Mouse (Mus musculus): ENCODE data around the gene D430041D05Rik.
A peak's percentile ranks its signal among the peaks of the same experiment; 100 is the strongest.

D430041D05Rik gene

GRCm38 (mm10) chr2:104351415-104352203 is 59.2 kb downstream of the D430041D05Rik start:
- no peak for DNase-seq (ENCODE audit: low read depth)

- no peak for DNase-seq (ENCODE audit: low read depth)
These were observed 73.2 kb downstream of the D430041D05Rik start for GRCm38 (mm10) chr2:104337619-104338018.

- no peak for DNase-seq (ENCODE audit: low read depth)
These were observed 75.0 kb downstream of the D430041D05Rik start for GRCm38 (mm10) chr2:104335824-104336223.

DNA sequence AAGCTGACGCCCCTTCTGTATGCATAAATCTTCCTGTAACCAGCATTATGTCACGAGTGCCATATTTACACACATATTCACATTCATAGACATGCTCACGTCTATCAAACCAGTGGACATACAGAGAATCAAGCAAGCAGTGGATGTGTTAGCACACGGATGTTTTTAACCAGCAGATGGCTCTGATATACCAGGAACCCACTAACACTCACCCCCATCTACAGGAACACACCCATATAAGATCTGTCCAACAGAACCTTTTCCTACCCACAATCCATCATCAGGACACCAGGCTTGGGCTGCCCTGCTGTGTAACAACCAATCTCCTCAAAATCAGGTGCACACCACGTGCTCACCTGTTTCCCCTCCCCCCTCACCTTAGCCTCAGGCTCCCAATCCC is 76.9 kb downstream of the D430041D05Rik start:
- no peak for DNase-seq (ENCODE audit: low read depth)

GRCm38 (mm10) chr2:104332707-104333106 is 78.1 kb downstream of the D430041D05Rik start:
- DNase-seq (ENCODE audit: low read depth) = no peak

- DNase-seq (ENCODE audit: low read depth) = no peak
These were observed 79.6 kb downstream of the D430041D05Rik start for GRCm38 (mm10) chr2:104331261-104331660.

DNA sequence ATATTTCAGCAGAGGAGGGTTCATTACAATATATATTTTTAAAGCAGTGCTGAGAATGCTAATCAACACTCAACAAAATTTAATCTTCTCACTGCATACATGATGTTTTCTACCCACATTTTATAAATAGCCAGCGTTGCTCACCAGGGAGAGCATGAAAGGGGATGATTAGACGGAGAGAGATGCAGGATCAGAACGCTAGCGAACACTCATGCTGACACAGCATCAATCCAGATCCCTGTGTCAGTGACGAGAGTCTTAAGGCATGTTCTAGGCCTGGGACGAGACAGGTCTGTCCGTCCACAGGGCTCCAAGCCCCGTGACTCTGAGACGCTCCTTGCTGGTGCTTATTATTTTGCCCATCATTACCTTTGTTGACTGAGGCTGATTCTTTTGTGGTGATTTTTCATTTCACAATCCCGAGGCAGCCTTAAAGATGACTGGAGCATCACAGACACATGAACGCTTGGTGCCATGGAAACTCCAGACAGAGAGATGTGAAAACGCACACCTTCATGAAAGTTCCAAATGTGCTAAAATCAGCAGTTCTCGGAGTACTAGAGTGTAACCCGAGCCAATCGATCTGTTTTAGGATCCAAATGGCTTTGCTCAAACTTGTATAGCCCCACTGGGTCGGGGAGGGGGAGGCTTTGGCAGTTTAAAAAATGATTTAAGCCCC is 83.6 kb downstream of the D430041D05Rik start:
- DNase-seq (ENCODE audit: low read depth) = no peak

- DNase-seq (ENCODE audit: low read depth) = no peak
These were observed 87.0 kb downstream of the D430041D05Rik start for GRCm38 (mm10) chr2:104323773-104324172.

DNA sequence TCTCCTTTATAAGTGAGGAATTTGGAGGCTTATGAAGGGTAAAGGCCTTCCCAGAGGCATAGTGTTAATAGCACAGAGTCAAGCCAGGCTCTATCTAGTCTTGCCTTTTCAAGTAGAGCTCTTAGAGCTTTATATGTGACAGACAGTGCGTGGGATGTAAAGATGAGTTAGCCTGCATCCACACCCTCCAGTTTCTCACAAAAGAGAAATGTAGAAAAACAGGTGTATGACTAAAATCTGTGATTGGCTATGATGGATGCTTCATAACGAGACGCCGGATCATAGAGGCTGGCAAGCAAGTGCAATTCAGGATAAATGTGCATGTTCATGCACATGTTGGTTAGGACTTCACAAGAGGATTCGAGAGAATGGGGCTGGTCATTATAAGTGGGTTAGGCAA is 87.5 kb downstream of the D430041D05Rik start:
- DNase-seq (ENCODE audit: low read depth) = no peak

- no peak for DNase-seq (ENCODE audit: low read depth)
These were observed 90.7 kb downstream of the D430041D05Rik start for GRCm38 (mm10) chr2:104320061-104320624.

- DNase-seq (ENCODE audit: low read depth) = no peak
These were observed 91.4 kb downstream of the D430041D05Rik start for GRCm38 (mm10) chr2:104319443-104319842.

DNA sequence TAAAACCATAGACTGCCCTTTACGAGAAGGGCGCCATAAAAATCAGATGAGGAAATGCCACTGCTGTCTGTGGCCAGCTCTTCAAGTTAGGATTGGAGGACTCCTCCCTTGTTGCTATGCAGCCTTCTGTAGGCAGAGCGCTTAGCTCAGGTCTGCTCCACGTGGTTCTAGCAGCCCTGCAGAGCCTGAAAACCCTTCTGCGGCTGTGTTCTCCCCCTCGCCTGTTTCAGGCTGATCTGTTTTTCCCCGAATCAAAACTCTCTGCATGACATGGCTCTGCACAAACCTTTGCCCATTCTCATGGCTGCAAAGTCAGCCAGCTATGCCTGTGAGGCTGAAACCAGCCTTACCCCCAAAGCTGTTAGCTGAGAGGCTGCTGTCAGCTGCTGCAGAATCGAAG is 91.9 kb downstream of the D430041D05Rik start:
- no peak for DNase-seq (ENCODE audit: low read depth)

- no peak for DNase-seq (ENCODE audit: low read depth)
These were observed 92.6 kb downstream of the D430041D05Rik start for GRCm38 (mm10) chr2:104318259-104318658.

DNA sequence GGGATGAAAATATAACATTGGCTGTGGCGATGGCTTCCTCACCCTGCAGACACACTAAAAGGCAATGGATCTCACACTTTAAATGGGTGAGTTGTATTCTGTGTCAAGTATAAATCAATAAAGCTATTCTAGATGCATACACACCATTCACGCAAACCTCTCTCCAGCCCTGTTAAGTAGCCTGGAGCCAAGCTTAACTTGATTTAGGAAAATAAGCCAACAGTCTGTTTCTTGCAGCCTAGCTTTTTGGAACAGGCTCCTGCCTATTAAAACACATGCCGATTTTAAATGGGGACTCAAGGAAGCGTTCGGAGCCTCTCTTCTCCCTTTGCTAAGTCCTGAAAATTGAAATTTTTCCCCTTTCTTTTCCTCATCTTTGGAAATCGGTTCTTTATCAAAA is 93.2 kb downstream of the D430041D05Rik start:
- no peak for DNase-seq (ENCODE audit: low read depth)

- DNase-seq (ENCODE audit: low read depth) = no peak
These were observed 94.3 kb downstream of the D430041D05Rik start for GRCm38 (mm10) chr2:104316483-104316882.

DNA sequence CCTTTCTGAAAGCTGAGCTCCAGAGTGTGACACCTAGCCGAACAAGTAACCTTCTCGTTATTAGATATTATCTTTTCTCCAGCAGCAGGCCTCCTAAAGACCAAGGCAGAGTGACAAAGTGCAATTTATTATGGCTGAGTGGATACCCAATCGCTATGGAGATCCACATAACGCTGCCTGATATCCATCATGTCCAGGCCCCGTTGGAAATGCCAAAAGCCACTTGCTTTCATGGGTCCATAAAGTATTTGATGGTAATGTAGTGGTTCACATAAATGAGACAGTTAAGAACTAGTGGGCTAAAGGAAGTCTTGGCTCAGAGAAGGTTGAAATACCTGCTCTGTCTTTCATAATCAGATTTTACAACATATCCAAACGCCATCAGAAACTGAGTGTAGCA is 97.6 kb downstream of the D430041D05Rik start:
- no peak for DNase-seq (ENCODE audit: low read depth)

GRCm38 (mm10) chr2:104307102-104307501 is 103.7 kb downstream of the D430041D05Rik start:
- DNase-seq (ENCODE audit: low read depth) = no peak

DNA sequence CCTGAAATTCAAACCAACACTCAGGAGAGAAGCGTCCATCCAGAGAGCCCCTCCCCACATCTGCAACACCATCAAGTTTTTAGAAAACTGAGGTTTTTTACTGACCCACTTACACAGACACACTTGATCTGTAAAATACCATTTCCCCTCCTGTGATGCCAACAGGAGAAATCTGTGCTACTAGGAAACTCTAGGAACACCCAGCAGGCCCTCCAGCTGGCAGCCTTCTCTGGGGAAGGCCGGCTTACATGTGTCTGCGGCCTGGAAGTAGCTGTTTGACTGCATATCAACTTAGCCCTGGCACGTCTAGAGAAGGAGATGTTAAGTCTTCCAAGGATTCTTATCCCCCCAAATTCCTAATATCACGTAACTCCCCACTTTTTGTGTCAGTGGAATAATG is 105.1 kb downstream of the D430041D05Rik start:
- no peak for DNase-seq (ENCODE audit: low read depth)

GRCm38 (mm10) chr2:104299912-104300311 is 110.9 kb downstream of the D430041D05Rik start:
- no peak for DNase-seq (ENCODE audit: low read depth)

DNA sequence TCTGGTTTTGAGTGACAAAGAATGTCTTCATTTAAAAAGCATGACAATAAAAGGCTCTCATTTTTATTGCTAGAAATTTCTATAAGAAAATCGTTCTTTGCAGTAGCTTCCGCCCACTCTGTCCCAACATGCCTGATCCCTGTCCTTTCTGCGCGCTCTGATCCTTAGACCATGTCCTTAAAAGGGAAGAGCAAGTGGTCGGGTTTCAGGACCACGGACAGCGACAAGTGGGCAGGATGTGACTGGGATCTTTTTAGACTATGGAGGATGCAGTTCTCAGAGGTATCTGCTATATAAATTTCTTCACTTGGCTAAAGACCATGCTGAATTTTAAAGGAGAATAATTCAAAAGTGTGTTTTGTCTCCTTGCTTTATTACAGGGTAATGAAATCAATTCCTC is 111.7 kb downstream of the D430041D05Rik start:
- peak; percentile 64 for DNase-seq (ENCODE audit: low read depth)

GRCm38 (mm10) chr2:104286821-104287220 is 124.0 kb downstream of the D430041D05Rik start:
- no peak for DNase-seq (ENCODE audit: low read depth)

- DNase-seq (ENCODE audit: low read depth) = no peak
These were observed 127.3 kb downstream of the D430041D05Rik start for GRCm38 (mm10) chr2:104283401-104283955.

GRCm38 (mm10) chr2:104282835-104283234 is 128.0 kb downstream of the D430041D05Rik start:
- DNase-seq (ENCODE audit: low read depth) = no peak

Measured in c-Kit-positive CD71-negative TER-119-negative erythroid progenitor cells, embryonic 14.5 days (primary cell).